29 mouse cellular contexts compared by ENCODE assay signal in the genomic region with DNA sequence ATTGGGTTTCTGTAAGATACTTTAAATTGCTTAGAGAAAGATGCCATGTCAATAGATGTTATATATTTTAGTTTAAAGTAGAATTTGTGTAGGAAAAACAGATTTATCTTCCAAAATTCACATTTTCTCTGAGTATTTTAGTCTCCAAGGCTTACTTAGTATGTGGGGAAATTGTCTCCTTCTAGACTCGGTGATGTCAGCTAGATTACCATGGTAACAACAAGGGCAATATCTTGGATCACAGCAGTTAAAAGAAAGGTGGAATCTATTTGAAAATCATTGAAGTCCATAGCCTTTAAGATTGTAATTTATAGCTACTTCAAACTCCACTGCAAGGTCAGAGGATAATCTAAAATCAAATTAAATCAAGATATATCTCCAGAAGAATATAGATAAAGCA.
DNase-seq lines count a peak whose midpoint lies in the region; ATAC-seq and TF ChIP-seq lines count a peak whose summit lies in the region.
"Had no signal": no experiment of that assay in that cellular context is flagged by ENCODE, and none has a peak within 500 bp of the region (broad histone marks: within the 10 kb centered on the region; RNA-seq: fewer than 3 reads in every experiment).

No protein-coding gene starts in this region.

- no peak for DNase-seq in hindbrain, embryonic 14.5 days (ENCODE audit: low spot score)
- DNase-seq in midbrain, embryonic 14.5 days: peak; percentile 49
- no peak for DNase-seq in midbrain, embryonic 11.5 days (ENCODE audit: low spot score, missing footprints)
- DNase-seq in brain, embryonic 14.5 days (ENCODE audit: low read depth): peak; percentile 70
- peak; percentile 68 for DNase-seq in telencephalon, adult 2 months (ENCODE audit: low read depth, low spot score)
- no peak for DNase-seq in yolk sac, embryonic 10.5 days (ENCODE audit: low spot score)
- no peak for DNase-seq in adrenal gland, postnatal 25 days
- DNase-seq: adrenal gland, postnatal 14 days; cerebellum, adult 2 months; cerebellum, postnatal 14 days; gastrocnemius, postnatal 36 days; heart, adult 18-20 months; heart, postnatal 36 days; kidney, adult 9 months; kidney, postnatal 10 days; layer of hippocampus, postnatal 36 days; liver; lung, adult 2 months; right cerebral cortex, adult 18-20 months; spleen, adult 18-20 months; thymus, adult 18-20 months; thymus, postnatal 36 days had no signal

- 0 out of 2 replicates have a peak overlapping the region, but pooled peaks have one; percentile 17 for H3K27ac ChIP-seq in hindbrain, embryonic 14.5 days
- H3K27ac ChIP-seq in hindbrain, embryonic 12.5 days: no peak overlapping the region
- H3K27ac ChIP-seq in midbrain, embryonic 14.5 days (replicated peaks; ENCODE audit: low read depth, low read length): no peak overlapping the region
- no peak overlapping the region for H3K27ac ChIP-seq in midbrain, embryonic 11.5 days (ENCODE audit: low read depth, low read length)
- H3K27ac ChIP-seq: liver, embryonic 14.5 days; macrophage had no signal

- no peak for TF ChIP-seq POLR2A in brain, embryonic 14.5 days (IDR thresholded peaks at IDR 0.05; ENCODE audit: borderline replicate concordance, extremely low read depth, insufficient read depth, insufficient read length, poor library complexity, severe bottlenecking)

- H3K9ac ChIP-seq in hindbrain, embryonic 14.5 days: no peak overlapping the region
- no peak overlapping the region for H3K9ac ChIP-seq in hindbrain, embryonic 12.5 days
- no peak overlapping the region for H3K9ac ChIP-seq in midbrain, embryonic 14.5 days (replicated peaks; ENCODE audit: low read length)
- no peak overlapping the region for H3K9ac ChIP-seq in midbrain, embryonic 11.5 days (ENCODE audit: low read length)
- H3K9ac ChIP-seq: liver, embryonic 14.5 days had no signal

- H3K4me3 ChIP-seq in hindbrain, embryonic 14.5 days (replicated peaks; ENCODE audit: low read length): no peak overlapping the region
- no peak overlapping the region for H3K4me3 ChIP-seq in hindbrain, embryonic 12.5 days
- no peak overlapping the region for H3K4me3 ChIP-seq in midbrain, embryonic 14.5 days (replicated peaks; ENCODE audit: low read depth, low read length)
- H3K4me3 ChIP-seq in midbrain, embryonic 11.5 days (ENCODE audit: low read depth, low read length): no peak overlapping the region
- H3K4me3 ChIP-seq: erythroblast, embryonic 14.5 days had no signal

- no peak overlapping the region for H3K4me2 ChIP-seq in hindbrain, embryonic 14.5 days (replicated peaks)
- H3K4me2 ChIP-seq in hindbrain, embryonic 12.5 days (replicated peaks): no peak overlapping the region
- no peak overlapping the region for H3K4me2 ChIP-seq in midbrain, embryonic 14.5 days (ENCODE audit: low read length)
- no peak overlapping the region for H3K4me2 ChIP-seq in midbrain, embryonic 11.5 days
- H3K4me2 ChIP-seq: heart, embryonic 11.5 days had no signal

- H3K27me3 ChIP-seq in hindbrain, embryonic 14.5 days (ENCODE audit: control insufficient read depth, insufficient read depth, low read length): no peaks in the 10 kb centered on the region
- H3K27me3 ChIP-seq in hindbrain, embryonic 12.5 days: no peaks in the 10 kb centered on the region
- no peaks in the 10 kb centered on the region for H3K27me3 ChIP-seq in midbrain, embryonic 14.5 days (ENCODE audit: control insufficient read depth, insufficient read depth, low read length)
- H3K27me3 ChIP-seq in midbrain, embryonic 11.5 days (ENCODE audit: control insufficient read depth, insufficient read depth, low read length): no peaks in the 10 kb centered on the region
- H3K27me3 ChIP-seq: Patski had no signal

- H3K9me3 ChIP-seq in hindbrain, embryonic 14.5 days (ENCODE audit: control insufficient read depth, low read length): no peaks in the 10 kb centered on the region
- H3K9me3 ChIP-seq in hindbrain, embryonic 12.5 days (replicated peaks): no peaks in the 10 kb centered on the region
- H3K9me3 ChIP-seq in midbrain, embryonic 14.5 days (ENCODE audit: control insufficient read depth, low read length): no peaks in the 10 kb centered on the region
- no peaks in the 10 kb centered on the region for H3K9me3 ChIP-seq in midbrain, embryonic 11.5 days (ENCODE audit: control insufficient read depth, low read length)

- TF ChIP-seq CTCF in brain, embryonic 14.5 days (IDR thresholded peaks at IDR 0.05; ENCODE audit: borderline replicate concordance, extremely low read depth, insufficient read depth, insufficient read length): no peak

- 36% methylated on average over 1 of the region's 1 CpGs for WGBS in hindbrain, embryonic 14.5 days
- WGBS in hindbrain, embryonic 12.5 days: 54% methylated on average over 1 of the region's 1 CpGs
- 25% methylated on average over 1 of the region's 1 CpGs for WGBS in midbrain, embryonic 14.5 days
- WGBS in midbrain, embryonic 11.5 days: 50% methylated on average over 1 of the region's 1 CpGs

- no peak for ATAC-seq in hindbrain, embryonic 14.5 days (ENCODE audit: low FRiP score)
- no peak for ATAC-seq in hindbrain, embryonic 12.5 days (ENCODE audit: low FRiP score)
- ATAC-seq in midbrain, embryonic 14.5 days (ENCODE audit: low FRiP score, low TSS enrichment): no peak
- ATAC-seq in midbrain, embryonic 11.5 days (ENCODE audit: low FRiP score): no peak
- ATAC-seq: intestine, postnatal 0 days; Patski had no signal

- 0 out of 2 replicates have a peak, but pooled peaks cover 6% of the 10 kb centered on the region for H3K4me1 ChIP-seq in hindbrain, embryonic 14.5 days (replicated peaks; ENCODE audit: control insufficient read depth, insufficient read depth, low read length)
- H3K4me1 ChIP-seq in hindbrain, embryonic 12.5 days: no peaks in the 10 kb centered on the region
- H3K4me1 ChIP-seq in midbrain, embryonic 14.5 days (ENCODE audit: control insufficient read depth, insufficient read depth, low read length): no peaks in the 10 kb centered on the region; the same call in 1 of the 2 replicates
- H3K4me1 ChIP-seq in midbrain, embryonic 11.5 days (ENCODE audit: control insufficient read depth, insufficient read depth, low read length): no peaks in the 10 kb centered on the region

- H3K36me3 ChIP-seq in hindbrain, embryonic 14.5 days (replicated peaks; ENCODE audit: control insufficient read depth, insufficient read depth): no peaks in the 10 kb centered on the region
- H3K36me3 ChIP-seq in hindbrain, embryonic 12.5 days: no peaks in the 10 kb centered on the region
- H3K36me3 ChIP-seq in midbrain, embryonic 14.5 days (ENCODE audit: control insufficient read depth, insufficient read depth, low read length): no peaks in the 10 kb centered on the region
- no peaks in the 10 kb centered on the region for H3K36me3 ChIP-seq in midbrain, embryonic 11.5 days (ENCODE audit: control insufficient read depth, insufficient read depth, low read length)

Comparison
In these comparisons a context has a peak if more than half of its experiments do, and no peak if none do; other contexts are left out.
1. DNase-seq: peak in midbrain, embryonic 14.5 days (single experiment), brain, embryonic 14.5 days (single experiment) and telencephalon, adult 2 months (single experiment); none in hindbrain, embryonic 14.5 days (single experiment), midbrain, embryonic 11.5 days (single experiment), yolk sac, embryonic 10.5 days (single experiment) and adrenal gland, postnatal 25 days (single experiment).